Mouse (Mus musculus): ENCODE results near the gene Abcb9. TPM values are rescaled to one million over a fixed set of nuclear protein-coding genes. Genes with fewer than 3 reads are reported as not detected.
A peak's percentile ranks its signal among the peaks of the same experiment; 100 is the strongest.
"Not testable (repeated sequence)": the region's sequence is repeated elsewhere in the genome, so short reads cannot be mapped to it uniquely, and the experiment has no call there.

Gene Abcb9
- polyA plus RNA-seq, 1 experiment: 7.0 TPM

DNA sequence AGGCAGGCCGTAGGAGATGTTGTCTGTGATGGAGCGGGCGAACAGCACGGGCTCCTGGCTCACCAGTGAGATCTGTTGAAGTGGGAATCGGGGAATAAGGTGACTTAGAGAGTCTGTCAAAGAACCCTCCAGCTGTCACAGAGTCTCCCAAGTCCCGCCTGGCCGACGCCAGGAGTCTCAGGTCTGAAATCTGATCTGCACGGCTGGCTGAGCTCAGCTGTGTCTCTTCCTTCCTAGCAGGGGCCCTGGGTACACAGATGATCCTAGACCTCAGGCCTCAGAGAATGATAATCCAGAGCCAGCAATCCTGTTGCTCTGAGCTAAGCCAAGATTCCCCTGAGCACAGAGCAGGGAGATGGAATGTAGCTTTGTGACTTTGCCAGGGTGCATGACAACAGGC is 21.9 kb downstream of the Abcb9 start:
- peaks cover 19% of the 10 kb centered on the region; the same call in 1 of the 2 replicates for H3K4me1 ChIP-seq (ENCODE audit: control insufficient read depth, insufficient read depth, insufficient read length)
- H3K27ac ChIP-seq (ENCODE audit: insufficient read depth, low read length): no peak overlapping the region
- 72% methylated on average over 9 of the region's 9 CpGs for WGBS
- no peak for DNase-seq (ENCODE audit: low read depth in 1 of 2, low spot score in 2 of 2)
- H3K36me3 ChIP-seq (ENCODE audit: control insufficient read depth, insufficient read depth, low read length): no peaks in the 10 kb centered on the region
- H3K27me3 ChIP-seq (ENCODE audit: control insufficient read depth, insufficient read depth, low read length): no peaks in the 10 kb centered on the region
- TF ChIP-seq POLR2A (IDR thresholded peaks at IDR 0.05; ENCODE audit: low read depth, low read length): no peak
- no peak for TF ChIP-seq CTCF (IDR thresholded peaks at IDR 0.05; ENCODE audit: extremely low read depth, insufficient read depth, insufficient read length, insufficient replicate concordance)
- no peak overlapping the region for H3K4me3 ChIP-seq (ENCODE audit: extremely low read depth, insufficient read depth, insufficient read length)

DNA sequence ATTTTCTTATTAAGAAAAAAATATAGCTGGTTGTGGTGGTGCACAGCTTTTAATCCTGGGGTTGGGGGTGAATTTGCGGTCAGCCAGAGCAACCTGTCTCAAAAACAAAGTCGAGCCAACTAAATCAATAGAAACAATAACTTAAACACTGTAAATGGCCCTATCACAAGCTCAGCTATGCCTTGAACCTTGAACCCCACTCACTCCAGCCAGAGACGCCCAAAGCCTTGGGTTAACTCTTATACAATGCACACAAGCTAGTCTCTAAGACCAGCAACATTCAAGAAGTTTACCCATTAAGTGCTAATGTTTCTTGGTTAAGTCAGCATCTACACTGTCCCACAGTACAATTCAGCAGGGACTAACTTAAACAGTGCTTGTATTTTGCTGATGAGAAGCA is 25.9 kb downstream of the Abcb9 start:
- H3K27me3 ChIP-seq (ENCODE audit: control insufficient read depth, insufficient read depth, low read length): no peaks in the 10 kb centered on the region
- DNase-seq (ENCODE audit: low read depth in 1 of 2, low spot score in 2 of 2): no peak
- no peak overlapping the region for H3K27ac ChIP-seq (ENCODE audit: insufficient read depth, low read length)
- no peaks in the 10 kb centered on the region for H3K36me3 ChIP-seq (ENCODE audit: control insufficient read depth, insufficient read depth, low read length)
- no peak for TF ChIP-seq CTCF (IDR thresholded peaks at IDR 0.05; ENCODE audit: extremely low read depth, insufficient read depth, insufficient read length, insufficient replicate concordance)
- no peak for TF ChIP-seq POLR2A (IDR thresholded peaks at IDR 0.05; ENCODE audit: low read depth, low read length)
- H3K4me3 ChIP-seq (ENCODE audit: extremely low read depth, insufficient read depth, insufficient read length): no peak overlapping the region
- 90% methylated on average over 3 of the region's 3 CpGs for WGBS
- H3K4me1 ChIP-seq (ENCODE audit: control insufficient read depth, insufficient read depth, insufficient read length): peaks cover 7% of the 10 kb centered on the region; the same call in 1 of the 2 replicates

DNA sequence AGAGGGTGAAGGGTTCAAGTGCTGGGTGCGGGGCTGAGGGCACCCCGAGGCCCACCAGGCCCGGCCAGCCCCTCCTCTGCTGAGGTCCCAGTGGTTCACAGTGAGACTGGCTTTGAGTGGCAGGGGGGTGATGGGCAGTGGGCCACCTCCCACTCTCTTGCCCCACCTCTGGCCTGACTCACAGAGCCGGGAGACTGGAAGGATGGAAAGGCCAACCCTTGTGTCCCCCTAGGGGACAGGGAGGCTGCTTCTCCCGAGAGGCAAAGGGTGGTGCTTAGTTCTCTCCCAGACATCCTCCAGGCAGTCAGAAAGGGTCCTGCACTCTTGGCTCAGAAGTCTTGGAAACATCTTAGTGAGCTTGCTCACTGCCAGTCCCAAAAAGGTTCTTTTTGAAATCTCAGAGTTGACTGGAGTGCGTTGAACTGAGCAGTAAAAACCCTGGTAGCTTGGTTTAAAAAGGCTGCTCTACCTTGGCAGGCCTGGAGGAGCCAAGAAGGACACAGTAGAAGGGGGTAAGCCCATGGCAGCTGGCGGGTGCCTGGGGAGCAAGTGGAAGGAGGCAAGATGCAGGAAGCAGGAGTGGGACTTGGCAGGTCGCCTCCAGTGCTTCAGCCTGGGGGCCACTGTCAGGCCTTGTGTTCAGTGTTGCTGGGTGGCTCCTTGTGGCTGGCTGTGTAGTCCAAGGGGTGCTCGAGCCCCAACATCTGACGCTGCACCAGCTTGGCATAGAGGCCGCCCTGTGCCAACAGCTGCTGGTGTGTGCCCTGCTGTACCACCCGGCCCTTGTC is 33.4 kb downstream of the Abcb9 start:
- Histone ChIP-seq H3K4me3 (ENCODE audit: extremely low read depth, insufficient read depth, insufficient read length) (no peak overlapping the region), H3K27me3 (ENCODE audit: control insufficient read depth, insufficient read depth, low read length) (no peaks in the 10 kb centered on the region), H3K4me1 (ENCODE audit: control insufficient read depth, insufficient read depth, insufficient read length) (no peaks in the 10 kb centered on the region; the same call in 1 of the 2 replicates), H3K36me3 (ENCODE audit: control insufficient read depth, insufficient read depth, low read length) (no peaks in the 10 kb centered on the region), H3K27ac (ENCODE audit: insufficient read depth, low read length) (no peak overlapping the region)
- no peak for DNase-seq (ENCODE audit: low read depth in 1 of 2, low spot score in 2 of 2)
- TF ChIP-seq CTCF (IDR thresholded peaks at IDR 0.05; ENCODE audit: extremely low read depth, insufficient read depth, insufficient read length, insufficient replicate concordance) (no peak), POLR2A (IDR thresholded peaks at IDR 0.05; ENCODE audit: low read depth, low read length) (no peak)
- 83% methylated on average over 12 of the region's 12 CpGs for WGBS

DNA sequence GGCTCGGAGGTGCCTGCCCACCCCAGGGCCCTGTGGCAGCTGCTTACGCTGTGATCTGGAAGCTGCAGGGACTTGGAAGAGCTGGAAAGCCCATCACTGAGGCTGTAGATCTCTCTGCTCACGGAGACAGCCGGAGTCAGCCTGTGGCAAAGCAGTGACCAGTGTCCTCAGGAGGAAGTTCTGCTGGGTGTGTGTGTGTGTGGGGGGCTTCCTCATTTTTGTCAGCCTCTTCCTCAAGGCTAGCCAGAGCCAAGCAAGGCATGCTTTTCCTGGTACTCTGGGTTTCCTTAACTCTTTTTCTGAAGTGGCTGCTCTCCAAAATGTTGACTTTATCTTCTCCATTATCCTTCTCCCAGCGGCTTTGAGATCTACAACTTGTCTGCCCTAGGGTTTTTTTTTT is 35.9 kb downstream of the Abcb9 start:
- Histone ChIP-seq H3K27ac (ENCODE audit: insufficient read depth, low read length) (peak overlapping the region; percentile 48; the same call in 1 of the 2 replicates), H3K27me3 (ENCODE audit: control insufficient read depth, insufficient read depth, low read length) (no peaks in the 10 kb centered on the region), H3K36me3 (ENCODE audit: control insufficient read depth, insufficient read depth, low read length) (no peaks in the 10 kb centered on the region), H3K4me1 (ENCODE audit: control insufficient read depth, insufficient read depth, insufficient read length) (no peaks in the 10 kb centered on the region; the same call in 1 of the 2 replicates), H3K4me3 (ENCODE audit: extremely low read depth, insufficient read depth, insufficient read length) (no peak overlapping the region; the same call in 1 of the 2 replicates)
- WGBS: 32% methylated on average over 5 of the region's 5 CpGs
- DNase-seq (ENCODE audit: low read depth in 1 of 2, low spot score in 2 of 2): no peak
- TF ChIP-seq CTCF (IDR thresholded peaks at IDR 0.05; ENCODE audit: extremely low read depth, insufficient read depth, insufficient read length, insufficient replicate concordance): no peak
- no peak for TF ChIP-seq POLR2A (IDR thresholded peaks at IDR 0.05; ENCODE audit: low read depth, low read length)

DNA sequence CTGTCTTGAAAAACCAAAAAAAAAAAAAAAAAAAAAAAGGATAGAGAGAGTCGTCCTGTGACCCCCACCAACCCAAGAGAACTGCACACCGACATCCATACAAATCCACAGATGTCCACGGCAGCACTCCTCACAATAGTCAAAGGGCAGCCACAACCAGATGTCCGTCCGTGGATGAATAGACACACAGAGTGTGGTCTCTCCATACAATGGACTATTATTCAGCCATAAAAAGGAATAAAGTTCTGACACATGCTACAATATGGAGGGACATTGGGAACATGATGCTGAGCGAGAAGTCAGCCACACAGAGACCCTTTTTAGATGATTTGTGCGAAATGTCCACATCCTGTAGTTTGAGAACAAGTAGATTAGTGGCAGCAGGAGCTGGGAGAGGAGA is 36.8 kb downstream of the Abcb9 start:
- Histone ChIP-seq H3K36me3 (ENCODE audit: control insufficient read depth, insufficient read depth, low read length) (no peaks in the 10 kb centered on the region), H3K27me3 (ENCODE audit: control insufficient read depth, insufficient read depth, low read length) (no peaks in the 10 kb centered on the region), H3K4me3 (ENCODE audit: extremely low read depth, insufficient read depth, insufficient read length) (no peak overlapping the region), H3K27ac (ENCODE audit: insufficient read depth, low read length) (no peak overlapping the region), H3K4me1 (ENCODE audit: control insufficient read depth, insufficient read depth, insufficient read length) (no peaks in the 10 kb centered on the region; the same call in 1 of the 2 replicates)
- DNase-seq (ENCODE audit: low read depth in 1 of 2, low spot score in 2 of 2): no peak
- TF ChIP-seq POLR2A (IDR thresholded peaks at IDR 0.05; ENCODE audit: low read depth, low read length): no peak
- WGBS: 95% methylated on average over 7 of the region's 7 CpGs

DNA sequence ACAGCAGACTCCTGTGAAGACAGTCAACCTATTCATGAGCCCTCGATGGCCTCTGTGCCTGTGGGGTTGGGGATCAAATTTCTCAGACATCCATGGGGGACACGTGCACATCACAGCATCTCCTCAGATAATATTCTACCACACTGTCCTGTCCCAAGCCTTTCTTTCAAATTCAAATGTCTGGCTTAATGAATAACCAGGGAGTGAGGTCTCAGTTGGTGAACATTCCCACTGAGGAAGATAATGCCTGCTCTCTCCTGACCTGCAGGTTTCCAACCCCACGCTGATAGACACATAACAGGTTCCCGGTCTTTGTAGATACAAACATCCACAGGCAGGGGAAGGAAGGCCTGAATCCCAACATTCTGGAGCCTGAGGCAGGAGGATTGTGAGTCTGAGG is 38.6 kb downstream of the Abcb9 start:
- Histone ChIP-seq H3K27ac (ENCODE audit: insufficient read depth, low read length) (no peak overlapping the region), H3K4me3 (ENCODE audit: extremely low read depth, insufficient read depth, insufficient read length) (no peak overlapping the region), H3K36me3 (ENCODE audit: control insufficient read depth, insufficient read depth, low read length) (no peaks in the 10 kb centered on the region), H3K27me3 (ENCODE audit: control insufficient read depth, insufficient read depth, low read length) (no peaks in the 10 kb centered on the region), H3K4me1 (ENCODE audit: control insufficient read depth, insufficient read depth, insufficient read length) (peaks cover 1% of the 10 kb centered on the region; the same call in 1 of the 2 replicates)
- no peak for DNase-seq (ENCODE audit: low read depth in 1 of 2, low spot score in 2 of 2)
- WGBS: 91% methylated on average over 4 of the region's 4 CpGs
- TF ChIP-seq CTCF (IDR thresholded peaks at IDR 0.05; ENCODE audit: extremely low read depth, insufficient read depth, insufficient read length, insufficient replicate concordance) (no peak), POLR2A (IDR thresholded peaks at IDR 0.05; ENCODE audit: low read depth, low read length) (no peak)

DNA sequence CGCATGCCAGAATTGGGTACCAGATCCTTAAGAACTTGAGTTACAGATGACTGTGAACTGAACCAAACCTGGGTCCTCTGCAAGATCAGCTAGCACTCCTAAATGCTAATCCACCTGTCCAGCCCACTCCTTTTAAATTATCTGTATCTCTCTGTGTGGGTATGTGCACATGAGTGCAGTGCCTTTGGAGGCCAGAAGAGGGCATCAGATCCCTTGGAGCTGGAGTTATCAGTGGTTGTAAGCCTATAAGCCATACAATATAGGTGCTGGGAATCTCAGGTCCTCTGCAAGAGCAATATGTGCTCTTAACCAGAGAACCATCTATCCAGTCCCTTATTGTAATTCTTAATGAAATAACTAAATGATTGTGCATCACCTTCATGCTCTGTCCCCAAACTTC is 39.4 kb downstream of the Abcb9 start:
- WGBS: 97% methylated on average over 1 of the region's 1 CpGs
- TF ChIP-seq CTCF (IDR thresholded peaks at IDR 0.05; ENCODE audit: extremely low read depth, insufficient read depth, insufficient read length, insufficient replicate concordance): no peak
- TF ChIP-seq POLR2A (IDR thresholded peaks at IDR 0.05; ENCODE audit: low read depth, low read length): no peak
- peaks cover 3% of the 10 kb centered on the region; the same call in 1 of the 2 replicates for H3K4me1 ChIP-seq (ENCODE audit: control insufficient read depth, insufficient read depth, insufficient read length)
- H3K27ac ChIP-seq (ENCODE audit: insufficient read depth, low read length): no peak overlapping the region
- no peaks in the 10 kb centered on the region for H3K27me3 ChIP-seq (ENCODE audit: control insufficient read depth, insufficient read depth, low read length)
- no peaks in the 10 kb centered on the region for H3K36me3 ChIP-seq (ENCODE audit: control insufficient read depth, insufficient read depth, low read length)
- no peak overlapping the region for H3K4me3 ChIP-seq (ENCODE audit: extremely low read depth, insufficient read depth, insufficient read length)
- no peak for DNase-seq (ENCODE audit: low read depth in 1 of 2, low spot score in 2 of 2)

DNA sequence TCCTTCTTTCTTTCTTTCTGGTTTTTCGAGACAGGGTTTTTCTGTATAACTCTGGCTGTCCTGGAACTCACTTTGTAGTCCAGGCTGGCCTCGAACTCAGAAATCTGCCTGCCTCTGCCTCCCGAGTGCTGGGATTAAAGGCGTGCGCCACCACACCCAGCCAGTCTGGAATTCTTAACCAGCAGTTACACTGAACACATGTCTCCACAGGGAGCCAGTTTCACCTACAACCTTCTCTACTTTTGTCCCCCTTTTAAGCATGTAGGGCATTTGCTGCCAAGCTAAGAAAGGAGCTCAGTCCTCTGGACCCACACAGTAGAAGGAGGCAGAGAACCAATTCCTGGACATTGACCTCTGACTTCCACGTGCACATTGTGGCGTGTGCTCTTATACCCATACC is 43.0 kb downstream of the Abcb9 start:
- 85% methylated on average over 7 of the region's 7 CpGs for WGBS

More for the DNA sequence above, 43.0 kb downstream of the Abcb9 start:
- not testable (repeated sequence) for H3K27ac ChIP-seq (ENCODE audit: insufficient read depth, low read length); H3K27me3 ChIP-seq (ENCODE audit: control insufficient read depth, insufficient read depth, low read length); H3K36me3 ChIP-seq (ENCODE audit: control insufficient read depth, insufficient read depth, low read length); DNase-seq (ENCODE audit: low read depth in 1 of 2, low spot score in 2 of 2); H3K4me3 ChIP-seq (ENCODE audit: extremely low read depth, insufficient read depth, insufficient read length)
- H3K4me1 ChIP-seq (ENCODE audit: control insufficient read depth, insufficient read depth, insufficient read length): peaks cover 17% of the 10 kb centered on the region; the same call in 1 of the 2 replicates
